Mouse (Mus musculus) hindbrain, embryonic 14.5 days (tissue): ENCODE data around the gene Mgat4a. TPM values are rescaled to one million over a fixed set of nuclear protein-coding genes. Genes with fewer than 3 reads are reported as not detected.

Source experiments
- ATAC-seq: fragments of 200-750 bp; cut with Nextera tagmentation; 2 replicates; pipeline ENCODE4 v1.8.0; 2017; ENCODE audit warnings: moderate number of reproducible peaks, mild to moderate bottlenecking, moderate TSS enrichment, moderate library complexity; ENCODE audit not compliant: low FRiP score
- DNase-seq: peaks from one replicate; pipeline ENCODE4 v3.0.0-alpha.2; 2015; ENCODE audit warnings: low spot score
- H3K27ac ChIP-seq: fragments of 300-500 bp; sonication (generic); 2 replicates; pipeline ENCODE4 v1.5.1; 2014; ENCODE audit warnings: mild to moderate bottlenecking, moderate library complexity
- H3K27me3 ChIP-seq: fragments of 300-500 bp; sonication (generic); 2 replicates; pipeline ENCODE4 v1.6.1; 2014; ENCODE audit warnings: mild to moderate bottlenecking, low read length, mixed read lengths; ENCODE audit not compliant: control insufficient read depth, insufficient read depth
- H3K36me3 ChIP-seq: fragments of 300-500 bp; sonication (generic); replicated peaks from 2 replicates; pipeline ENCODE4 v1.6.1; 2014; ENCODE audit not compliant: control insufficient read depth, insufficient read depth
- H3K4me1 ChIP-seq: fragments of 300-500 bp; sonication (generic); replicated peaks from 2 replicates; pipeline ENCODE4 v1.6.1; 2014; ENCODE audit warnings: antibody characterized with exemption, low read length, mixed read lengths; ENCODE audit not compliant: control insufficient read depth, insufficient read depth
- H3K4me2 ChIP-seq: fragments of 300-500 bp; sonication (generic); replicated peaks from 2 replicates; pipeline ENCODE4 v1.6.1; 2014; ENCODE audit warnings: mild to moderate bottlenecking, moderate library complexity
- H3K4me3 ChIP-seq: fragments of 300-500 bp; sonication (generic); replicated peaks from 2 replicates; pipeline ENCODE4 v1.5.1; 2014; ENCODE audit warnings: mild to moderate bottlenecking, low read length
- H3K9ac ChIP-seq: fragments of 300-500 bp; sonication (generic); 2 replicates; pipeline ENCODE4 v1.6.1; 2014
- H3K9me3 ChIP-seq: fragments of 300-500 bp; sonication (generic); 2 replicates; pipeline ENCODE4 v1.6.1; 2016; ENCODE audit warnings: low read length; ENCODE audit not compliant: control insufficient read depth
- WGBS: fragments of 180-500 bp; shearing (Covaris S2); extraction: QIAGEN DNeasy Blood & Tissue Kit; methylation state at CpG from one replicate; pipeline ENCODE4 v1.1.7; 2014; 5-methylcytosine and 5-hydroxymethylcytosine counted together
- polyA plus RNA-seq: library from polyadenylated mRNA; unstranded; fragments of >200 nt; fragmentation: Nextera tagmentation; extraction: Ambion mirVana; gene quantifications from 2 replicates; pipeline ENCODE4 v1.2.1, GENCODE M21; 2014

Mgat4a gene
- polyA plus RNA-seq, 1 experiment from 2014 or later: 11.0 TPM

- Histone ChIP-seq H3K36me3 (peaks cover 42% of the 10 kb centered on the region), H3K27me3 (no peaks in the 10 kb centered on the region), H3K4me1 (peaks cover 22% of the 10 kb centered on the region), H3K27ac (peak overlapping the region; percentile 77), H3K4me2 (peak overlapping the region; percentile 93), H3K9me3 (no peaks in the 10 kb centered on the region), H3K9ac (peak overlapping the region; percentile 87), H3K4me3 (peak overlapping the region; percentile 83)
- DNase-seq: no peak
- WGBS: 2% methylated on average over 40 of the region's 40 CpGs
- ATAC-seq: peak; percentile 16; the same call in 1 of the 2 replicates
Measured at GRCm38 (mm10) chr1:37430297-37430840, 110.4 kb downstream of the Mgat4a start.

- ATAC-seq: peak; percentile 99
- peaks cover 22% of the 10 kb centered on the region for H3K4me1 ChIP-seq
- peak within 1 kb of the TSS; percentile 77 for H3K27ac ChIP-seq
- H3K4me2 ChIP-seq: peak within 1 kb of the TSS; percentile 93
- peak; percentile 98 for DNase-seq
- H3K36me3 ChIP-seq: peaks cover 43% of the 10 kb centered on the region
- H3K4me3 ChIP-seq: peak within 1 kb of the TSS; percentile 83
- WGBS: 3% methylated on average over 56 of the region's 57 CpGs
- no peaks in the 10 kb centered on the region for H3K27me3 ChIP-seq
- no peaks in the 10 kb centered on the region for H3K9me3 ChIP-seq
- H3K9ac ChIP-seq: peak within 1 kb of the TSS; percentile 87
Measured at GRCm38 (mm10) chr1:37429366-37430296, 111.2 kb downstream of the Mgat4a start, which contains the start of the genes Coa5 and Unc50. Coa5 (minus strand) TSS chr1:37430103. Unc50 (plus strand) TSS chr1:37430139.

GRCm38 (mm10) chr1:37428911-37429310 is 111.9 kb downstream of the Mgat4a start:
- H3K9ac ChIP-seq: peak overlapping the region; percentile 87; the same call in 1 of the 2 replicates

GRCm38 (mm10) chr1:37427144-37427875 is 113.5 kb downstream of the Mgat4a start:
- no peak overlapping the region for H3K27ac ChIP-seq
- peaks cover 36% of the 10 kb centered on the region for H3K36me3 ChIP-seq
- no peak for DNase-seq
- WGBS: 95% methylated on average over 8 of the region's 8 CpGs
- H3K4me3 ChIP-seq: no peak overlapping the region
- H3K4me1 ChIP-seq: peaks cover 22% of the 10 kb centered on the region
- no peak overlapping the region for H3K9ac ChIP-seq
- no peak overlapping the region for H3K4me2 ChIP-seq
- ATAC-seq: no peak
- H3K9me3 ChIP-seq: peaks cover 8% of the 10 kb centered on the region; the same call in 1 of the 2 replicates
- no peaks in the 10 kb centered on the region for H3K27me3 ChIP-seq

More at GRCm38 (mm10) chr1:37428911-37429310, 111.9 kb downstream of the Mgat4a start:
- Histone ChIP-seq H3K4me2 (peak overlapping the region; percentile 73), H3K27ac (no peak overlapping the region), H3K4me1 (peaks cover 22% of the 10 kb centered on the region), H3K4me3 (peak overlapping the region; percentile 83), H3K36me3 (peaks cover 45% of the 10 kb centered on the region), H3K9me3 (peaks cover 6% of the 10 kb centered on the region; the same call in 1 of the 2 replicates), H3K27me3 (no peaks in the 10 kb centered on the region)
- WGBS: 80% methylated on average over 2 of the region's 2 CpGs
- no peak for ATAC-seq
- DNase-seq: no peak

GRCm38 (mm10) chr1:37419420-37419819 is 121.4 kb downstream of the Mgat4a start:
- peaks cover 52% of the 10 kb centered on the region for H3K36me3 ChIP-seq

GRCm38 (mm10) chr1:37415394-37415793 is 125.4 kb downstream of the Mgat4a start:
- no peak overlapping the region for H3K4me2 ChIP-seq
- 96% methylated on average over 1 of the region's 1 CpGs for WGBS

More at GRCm38 (mm10) chr1:37419420-37419819, 121.4 kb downstream of the Mgat4a start:
- no peak overlapping the region for H3K9ac ChIP-seq
- H3K4me2 ChIP-seq: no peak overlapping the region
- H3K27ac ChIP-seq: no peak overlapping the region
- DNase-seq (no peak), ATAC-seq (no peak)
- peaks cover 7% of the 10 kb centered on the region; the same call in 1 of the 2 replicates for H3K9me3 ChIP-seq
- no peaks in the 10 kb centered on the region for H3K4me1 ChIP-seq
- H3K4me3 ChIP-seq: no peak overlapping the region
- H3K27me3 ChIP-seq: no peaks in the 10 kb centered on the region
- WGBS: 97% methylated on average over 1 of the region's 1 CpGs

GRCm38 (mm10) chr1:37409647-37410046 is 131.2 kb downstream of the Mgat4a start:
- Histone ChIP-seq H3K27ac (no peak overlapping the region), H3K4me3 (no peak overlapping the region), H3K9me3 (no peaks in the 10 kb centered on the region), H3K27me3 (no peaks in the 10 kb centered on the region), H3K36me3 (peaks cover 29% of the 10 kb centered on the region), H3K4me1 (no peaks in the 10 kb centered on the region), H3K9ac (no peak overlapping the region), H3K4me2 (no peak overlapping the region)
- ATAC-seq: no peak
- no peak for DNase-seq

More at GRCm38 (mm10) chr1:37415394-37415793, 125.4 kb downstream of the Mgat4a start:
- DNase-seq (no peak), ATAC-seq (no peak)
- Histone ChIP-seq H3K4me3 (no peak overlapping the region), H3K27ac (no peak overlapping the region), H3K9ac (no peak overlapping the region), H3K9me3 (no peaks in the 10 kb centered on the region), H3K4me1 (no peaks in the 10 kb centered on the region), H3K36me3 (peaks cover 37% of the 10 kb centered on the region), H3K27me3 (no peaks in the 10 kb centered on the region)

- Histone ChIP-seq H3K4me1 (no peaks in the 10 kb centered on the region), H3K36me3 (peaks cover 33% of the 10 kb centered on the region)
- no peak for ATAC-seq
Measured at GRCm38 (mm10) chr1:37408678-37409077, 132.1 kb downstream of the Mgat4a start.

More at GRCm38 (mm10) chr1:37408678-37409077, 132.1 kb downstream of the Mgat4a start:
- Histone ChIP-seq H3K9ac (no peak overlapping the region), H3K27ac (no peak overlapping the region), H3K4me3 (no peak overlapping the region), H3K9me3 (no peaks in the 10 kb centered on the region), H3K4me2 (no peak overlapping the region), H3K27me3 (no peaks in the 10 kb centered on the region)
- WGBS: 78% methylated on average over 3 of the region's 3 CpGs
- DNase-seq: no peak
